Mouse (Mus musculus): ENCODE measurements around the gene Dalrd3. TPM values are rescaled to one million over a fixed set of nuclear protein-coding genes. Genes with fewer than 3 reads are reported as not detected.

The Dalrd3 gene
- polyA plus RNA-seq (2017; shearing (Covaris generic)), result 67.8 TPM

GRCm38 (mm10) chr9:108569381-108570206 lies at the start of gene Dalrd3:
Gene Dalrd3, plus strand, starts transcription at chr9:108569886.

DNA sequence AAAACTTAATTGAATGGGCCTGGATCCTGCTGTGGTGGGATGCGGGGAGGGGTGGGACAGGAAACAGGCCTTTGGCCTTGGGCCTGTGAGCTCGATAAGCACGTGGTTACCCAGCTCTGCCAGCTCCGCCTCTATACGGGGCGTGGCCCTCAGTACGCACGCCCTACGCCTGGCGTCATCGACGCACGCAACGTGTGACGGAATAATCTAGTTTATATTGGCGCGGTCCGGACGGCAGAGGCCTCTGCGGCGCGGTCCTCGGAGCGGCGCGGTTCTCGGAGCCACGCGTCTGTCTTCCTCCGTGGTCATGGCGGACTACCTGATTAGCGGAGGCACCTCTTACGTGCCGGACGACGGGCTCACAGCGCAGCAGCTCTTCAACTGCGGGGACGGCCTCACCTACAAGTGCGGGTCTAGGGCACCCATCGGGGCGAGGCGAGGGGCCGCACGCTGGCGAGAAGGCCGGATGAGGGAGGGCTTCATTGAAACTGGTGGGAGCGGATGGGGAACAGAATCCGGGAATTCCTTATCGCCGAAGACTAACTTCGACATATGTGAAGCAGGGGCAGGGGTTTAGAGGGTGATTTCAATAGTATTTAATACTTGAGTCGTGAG lies 9.4 kb upstream of the Dalrd3 start, which contains the start of gene Impdh2:
Gene Impdh2, plus strand, starts transcription at position 60 of the 615 bp plus-strand sequence.

GRCm38 (mm10) chr9:108566815-108567776 lies 2.6 kb upstream of the Dalrd3 start, which contains the start of gene Ndufaf3:
Gene Ndufaf3, minus strand, starts transcription at chr9:108567434.

DNA sequence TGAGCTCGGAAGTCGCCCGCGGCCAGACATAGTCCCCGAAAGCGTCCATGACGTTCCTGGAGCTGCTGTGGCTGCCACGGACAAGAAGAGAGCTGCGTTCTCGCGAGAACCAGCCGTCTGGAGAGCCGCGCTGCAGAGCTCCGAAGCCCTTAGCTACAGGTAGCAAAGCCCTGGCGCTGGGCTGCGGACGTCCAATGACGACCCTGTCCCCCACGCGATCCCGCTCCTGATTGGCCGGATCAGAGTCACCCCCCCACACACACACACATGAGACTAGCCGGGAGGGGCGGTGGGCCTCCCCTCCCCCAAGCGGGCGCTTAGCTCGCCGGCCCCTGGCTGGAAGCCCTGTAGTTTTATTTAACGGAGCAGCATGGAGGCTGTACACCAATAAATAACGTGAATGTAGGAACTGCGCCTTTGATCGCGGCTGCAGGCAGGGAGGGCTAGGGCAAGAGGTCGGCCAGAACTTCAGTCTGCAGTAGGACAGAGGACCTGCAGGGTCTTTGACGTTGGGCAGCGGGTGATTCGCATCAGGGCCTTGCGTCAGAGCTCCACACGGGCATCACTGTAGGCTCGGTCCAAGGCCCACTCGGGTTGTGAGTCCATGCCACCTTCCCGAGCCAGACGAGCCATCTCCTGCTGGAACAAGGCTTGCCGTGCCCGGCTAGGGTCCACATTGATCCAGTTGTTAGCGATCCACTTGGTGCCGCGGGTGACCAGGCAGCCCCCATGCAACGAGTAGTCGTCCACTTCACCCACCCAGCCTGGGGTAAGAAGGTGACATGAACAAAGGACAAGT lies 9.1 kb downstream of the Dalrd3 start, which contains the start of gene Wdr6:
Gene Wdr6, minus strand, starts transcription at position 195 of the 799 bp plus-strand sequence.

GRCm38 (mm10) chr9:108596998-108597764 lies 27.5 kb downstream of the Dalrd3 start, which contains the start of gene P4htm:
Gene P4htm, minus strand, starts transcription at chr9:108597667.

Other genes with a start within 250 kb of the Dalrd3 start
- 219 TPM for gene Gpx1, start 231.0 kb upstream of the Dalrd3 start, polyA plus RNA-seq (2017; shearing (Covaris generic))
- gene Usp4, start 222.0 kb upstream of the Dalrd3 start, polyA plus RNA-seq (2017; shearing (Covaris generic)), result 119 TPM
- gene 1700102P08Rik, start 177.1 kb upstream of the Dalrd3 start, polyA plus RNA-seq (2017; shearing (Covaris generic)), result 1.9 TPM
- 0.11 TPM for gene Ccdc36, start 141.4 kb upstream of the Dalrd3 start, polyA plus RNA-seq (2017; shearing (Covaris generic))
- not detected for gene BC048562, start 133.4 kb upstream of the Dalrd3 start, polyA plus RNA-seq (2017; shearing (Covaris generic))
- gene Ccdc71, start 109.4 kb upstream of the Dalrd3 start, polyA plus RNA-seq (2017; shearing (Covaris generic)), result 43.7 TPM
- gene Klhdc8b, start 108.3 kb upstream of the Dalrd3 start, polyA plus RNA-seq (2017; shearing (Covaris generic)), result 13.7 TPM
- gene Lamb2, start 90.2 kb upstream of the Dalrd3 start, polyA plus RNA-seq (2017; shearing (Covaris generic)), result 0.57 TPM
- gene Usp19, start 79.3 kb upstream of the Dalrd3 start, polyA plus RNA-seq (2017; shearing (Covaris generic)), result 208 TPM
- gene Qars, start 62.2 kb upstream of the Dalrd3 start, polyA plus RNA-seq (2017; shearing (Covaris generic)), result 76.9 TPM
- gene Qrich1, start 53.1 kb upstream of the Dalrd3 start, polyA plus RNA-seq (2017; shearing (Covaris generic)), result 193 TPM
- 128 TPM for gene Impdh2, start 9.6 kb upstream of the Dalrd3 start, polyA plus RNA-seq (2017; shearing (Covaris generic))
- gene Ndufaf3, start 2.5 kb upstream of the Dalrd3 start, polyA plus RNA-seq (2017; shearing (Covaris generic)), result 19.7 TPM
- gene Wdr6, start 8.9 kb downstream of the Dalrd3 start, polyA plus RNA-seq (2017; shearing (Covaris generic)), result 33.6 TPM
- 9.8 TPM for gene P4htm, start 27.8 kb downstream of the Dalrd3 start, polyA plus RNA-seq (2017; shearing (Covaris generic))
- 182 TPM for gene Arih2, start 79.5 kb downstream of the Dalrd3 start, polyA plus RNA-seq (2017; shearing (Covaris generic))
- gene Slc25a20, start 92.2 kb downstream of the Dalrd3 start, polyA plus RNA-seq (2017; shearing (Covaris generic)), result 18.9 TPM
- 17.3 TPM for gene Prkar2a, start 119.4 kb downstream of the Dalrd3 start, polyA plus RNA-seq (2017; shearing (Covaris generic))
- gene Ip6k2, start 213.9 kb downstream of the Dalrd3 start, polyA plus RNA-seq (2017; shearing (Covaris generic)), result 44.0 TPM
- 10.0 TPM for gene Nckipsd, start 238.5 kb downstream of the Dalrd3 start, polyA plus RNA-seq (2017; shearing (Covaris generic))